Mouse (Mus musculus) gastrocnemius, postnatal 14 days (tissue): ENCODE results near the gene Map4k4. TPM values are rescaled to one million over a fixed set of nuclear protein-coding genes. Genes with fewer than 3 reads are reported as not detected.

Source experiments
- DNase-seq: peaks from one replicate; pipeline ENCODE4 v3.0.0; 2021; ENCODE audit warnings: mixed read lengths
- intact Hi-C: fragments of 180-260 bp; cut with DNase I; formaldehyde crosslinking; loops from one replicate; pipeline ENCODE4 v1.15.1; 2025; ENCODE audit warnings: low total_unique reads
- total RNA-seq, 2 experiments: library from RNA; stranded (reverse); gene quantifications; 2 replicates each; pipeline ENCODE4 v1.2.3; 2021

Gene Map4k4
- total RNA-seq, 2 experiments from 2014 or later: 53.2 to 53.6 TPM

- DNase-seq: no peak
- intact Hi-C loops: no loop called here
Observed at GRCm38 (mm10) chr1:40023206-40023605, 122.5 kb downstream of the Map4k4 start.

GRCm38 (mm10) chr1:40023748-40024147, 123.0 kb downstream of the Map4k4 start:
- intact Hi-C loops: no loop called here
- no peak for DNase-seq

- DNase-seq: no peak
- intact Hi-C loops: no loop called here
Observed at GRCm38 (mm10) chr1:40024554-40025320, 124.0 kb downstream of the Map4k4 start.

- DNase-seq: no peak
- intact Hi-C loops: no loop called here
Observed at GRCm38 (mm10) chr1:40025416-40025815, 124.7 kb downstream of the Map4k4 start.

- intact Hi-C loops: no loop called here
- no peak for DNase-seq
Observed at GRCm38 (mm10) chr1:40027116-40027620, 126.5 kb downstream of the Map4k4 start.

GRCm38 (mm10) chr1:40028207-40028998, 127.7 kb downstream of the Map4k4 start:
- intact Hi-C loops: no loop called here

GRCm38 (mm10) chr1:40029597-40029996, 128.9 kb downstream of the Map4k4 start:
- no peak for DNase-seq
- intact Hi-C loops: no loop called here

More at GRCm38 (mm10) chr1:40028207-40028998, 127.7 kb downstream of the Map4k4 start:
- DNase-seq: no peak

- no peak for DNase-seq
- intact Hi-C loops: no loop called here
Observed at GRCm38 (mm10) chr1:40030287-40030975, 129.7 kb downstream of the Map4k4 start.

GRCm38 (mm10) chr1:40030976-40031356, 130.3 kb downstream of the Map4k4 start:
- intact Hi-C loops: no loop called here
- DNase-seq: no peak

- DNase-seq: no peak
- intact Hi-C loops: no loop called here
Observed at GRCm38 (mm10) chr1:40031626-40032025, 130.9 kb downstream of the Map4k4 start.

GRCm38 (mm10) chr1:40033315-40033714, 132.6 kb downstream of the Map4k4 start:
- intact Hi-C loops: no loop called here
- DNase-seq: no peak

GRCm38 (mm10) chr1:40033743-40034420, 133.2 kb downstream of the Map4k4 start:
- intact Hi-C loops: no loop called here
- no peak for DNase-seq

GRCm38 (mm10) chr1:40037831-40038230, 137.1 kb downstream of the Map4k4 start:
- intact Hi-C loops: no loop called here
- DNase-seq: no peak

- DNase-seq: no peak
- intact Hi-C loops: no loop called here
Observed at GRCm38 (mm10) chr1:40045686-40046085, 145.0 kb downstream of the Map4k4 start.

GRCm38 (mm10) chr1:40046600-40046999, 145.9 kb downstream of the Map4k4 start:
- intact Hi-C loops: no loop called here
- no peak for DNase-seq

- intact Hi-C loops: no loop called here
- no peak for DNase-seq
Observed at GRCm38 (mm10) chr1:40051157-40051556, 150.4 kb downstream of the Map4k4 start.

- intact Hi-C loops: no loop called here
- DNase-seq: no peak
Observed at GRCm38 (mm10) chr1:40052156-40052555, 151.4 kb downstream of the Map4k4 start.

- intact Hi-C loops: no loop called here
Observed at GRCm38 (mm10) chr1:40053071-40053470, 152.4 kb downstream of the Map4k4 start.

GRCm38 (mm10) chr1:40055051-40055450, 154.3 kb downstream of the Map4k4 start:
- intact Hi-C loops: no loop called here
- DNase-seq: no peak

More at GRCm38 (mm10) chr1:40053071-40053470, 152.4 kb downstream of the Map4k4 start:
- no peak for DNase-seq
